Mouse (Mus musculus): ENCODE data around the gene Nphs1. TPM values are rescaled to one million over a fixed set of nuclear protein-coding genes. Genes with fewer than 3 reads are reported as not detected.

Gene Nphs1
- total and polyA plus RNA-seq, 3 experiments, result 1.0 to 2.4 TPM; not detected in 1

DNA sequence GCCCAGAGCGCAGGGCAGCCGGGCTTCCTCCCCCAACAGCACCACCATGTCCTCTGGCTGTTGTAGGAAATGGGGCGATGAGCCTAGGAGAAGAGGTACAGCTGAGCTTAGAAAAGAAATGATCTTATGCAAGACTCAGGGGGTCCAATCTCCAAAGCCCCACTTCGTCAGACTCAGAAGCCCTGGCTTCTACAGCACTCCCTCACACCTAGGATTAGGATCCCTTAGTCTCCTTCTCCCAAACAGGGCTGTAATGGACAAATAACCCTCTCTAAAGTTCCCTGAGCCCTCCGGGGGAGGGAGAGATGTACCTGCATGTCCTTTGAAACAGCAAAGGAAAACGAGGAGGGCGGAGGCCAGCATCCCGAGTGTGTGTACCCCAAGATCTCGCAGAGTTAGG is 1.6 kb upstream of the Nphs1 start:
- in situ Hi-C loops (cut with MboI; ENCODE audit: low pct_ligation_motif_present, low pct_unique_long_range_greater_than_20kb, low sequenced_read_pairs) (no loop called here), dilution Hi-C loops (cut with MboI; ENCODE audit: extremely low pct_ligation_motif_present, extremely low pct_unique_long_range_greater_than_20kb, low sequenced_read_pairs) (no loop called here)
- H3K9me3 ChIP-seq (replicated peaks; ENCODE audit: low read length), result no peaks in the 10 kb centered on the region
- no peaks in the 10 kb centered on the region for H3K36me3 ChIP-seq (replicated peaks in 1 of 2; ENCODE audit: control insufficient read depth in 1 of 2, insufficient read depth in 1 of 2, low read length in 1 of 2)
- no peak for DNase-seq (ENCODE audit: extremely low read depth)
- no peak overlapping the region for H3K4me3 ChIP-seq (replicated peaks in 1 of 3; ENCODE audit: low read depth in 2 of 3, low read length in 2 of 3, poor library complexity in 1 of 3)
- no peak overlapping the region for H3K9ac ChIP-seq (ENCODE audit: insufficient read depth, low read depth)
- TF ChIP-seq POLR2A (IDR thresholded peaks at IDR 0.05; ENCODE audit: low read depth, low read length) (no peak), ZC3H11A (IDR thresholded peaks at IDR 0.05; ENCODE audit: low read depth, low read length) (no peak), RCOR1 (conservative IDR thresholded peaks at IDR 0.05; ENCODE audit: low read depth, low read length) (no peak), HCFC1 (IDR thresholded peaks at IDR 0.05; ENCODE audit: low read depth, low read length) (no peak), GABPA (IDR thresholded peaks at IDR 0.05; ENCODE audit: insufficient replicate concordance, low read depth, low read length) (no peak), CHD1 (IDR thresholded peaks at IDR 0.05; ENCODE audit: low read depth, low read length) (no peak), JUN (IDR thresholded peaks at IDR 0.05; ENCODE audit: insufficient read depth, low read depth, low read length) (no peak), CTCF (conservative IDR thresholded peaks at IDR 0.05 in 1 of 2, IDR thresholded peaks at IDR 0.05 in 1 of 2; ENCODE audit: low read depth in 2 of 2, low read length in 2 of 2) (no peak), ZNF384 (IDR thresholded peaks at IDR 0.05; ENCODE audit: low read depth, low read length) (no peak), BHLHE40 (IDR thresholded peaks at IDR 0.05; ENCODE audit: low read depth, low read length) (no peak)
- no peak overlapping the region for H3K27ac ChIP-seq (ENCODE audit: insufficient read depth, low read depth)
- no peaks in the 10 kb centered on the region for H3K79me2 ChIP-seq (replicated peaks; ENCODE audit: control insufficient read depth, extremely low read depth, insufficient read depth, poor library complexity, severe bottlenecking)
- H3K27me3 ChIP-seq (replicated peaks), result peaks cover 96% of the 10 kb centered on the region
- H3K4me1 ChIP-seq (ENCODE audit: control insufficient read depth in 1 of 2, insufficient read depth in 2 of 2), result peaks cover 16 to 31% of the 10 kb centered on the region in 2 experiments
- H3K4me2 ChIP-seq (ENCODE audit: insufficient read depth, low read depth, poor library complexity, severe bottlenecking), result no peak overlapping the region

DNA sequence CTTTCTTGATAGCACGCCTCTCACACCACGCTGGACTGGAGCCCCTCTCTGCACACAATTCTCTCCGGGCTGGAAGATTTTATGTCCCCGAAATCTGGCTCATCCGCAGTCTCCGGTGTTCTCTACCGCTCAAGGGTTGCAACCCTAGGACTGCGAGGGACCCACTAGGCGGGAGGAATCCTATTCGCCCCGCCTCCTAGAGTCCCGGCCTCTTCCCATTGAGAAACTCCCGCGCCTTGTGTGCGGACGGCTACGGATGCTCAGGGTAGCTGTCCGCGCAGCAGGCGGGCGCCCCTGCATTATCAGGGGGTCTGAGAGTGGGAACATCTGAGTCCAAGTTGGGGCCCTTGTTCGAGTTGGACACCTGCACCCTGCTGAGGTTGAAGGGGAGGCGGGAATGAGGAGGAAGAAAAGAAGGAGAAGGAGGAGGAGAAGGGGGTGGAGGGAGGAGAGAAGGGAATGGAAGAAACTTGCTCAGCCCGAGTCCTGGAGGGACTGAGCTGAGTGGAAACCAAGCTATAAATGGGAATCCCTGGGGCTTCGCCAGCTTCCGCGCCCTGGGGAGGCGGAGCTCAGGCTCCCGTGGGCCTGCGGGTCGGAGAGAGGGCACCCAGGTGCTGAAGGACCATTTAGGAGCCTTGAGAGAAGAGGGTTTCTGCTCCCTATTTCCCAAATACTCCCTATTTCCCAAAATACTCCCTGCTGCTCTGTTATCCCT is 1.0 kb upstream of the Nphs1 start:
- H3K4me2 ChIP-seq (ENCODE audit: insufficient read depth, low read depth, poor library complexity, severe bottlenecking), result peak overlapping the region; percentile 39; the same call in 1 of the 2 replicates
- DNase-seq (ENCODE audit: extremely low read depth), result no peak
- H3K4me1 ChIP-seq (ENCODE audit: control insufficient read depth in 1 of 2, insufficient read depth in 2 of 2), result peaks cover 16 to 31% of the 10 kb centered on the region in 2 experiments
- no peak overlapping the region for H3K27ac ChIP-seq (ENCODE audit: insufficient read depth, low read depth)
- H3K9me3 ChIP-seq (replicated peaks; ENCODE audit: low read length), result no peaks in the 10 kb centered on the region
- no peak overlapping the region for H3K4me3 ChIP-seq (replicated peaks in 1 of 3; ENCODE audit: low read depth in 2 of 3, low read length in 2 of 3, poor library complexity in 1 of 3)
- peaks cover 96% of the 10 kb centered on the region for H3K27me3 ChIP-seq (replicated peaks)
- dilution Hi-C loops (cut with MboI; ENCODE audit: extremely low pct_ligation_motif_present, extremely low pct_unique_long_range_greater_than_20kb, low sequenced_read_pairs), result no loop called here
- in situ Hi-C loops (cut with MboI; ENCODE audit: low pct_ligation_motif_present, low pct_unique_long_range_greater_than_20kb, low sequenced_read_pairs), result no loop called here
- H3K9ac ChIP-seq (ENCODE audit: insufficient read depth, low read depth), result no peak overlapping the region
- TF ChIP-seq USF2 (conservative IDR thresholded peaks at IDR 0.05; ENCODE audit: low read depth, low read length), result no peak
- no peak for TF ChIP-seq NELFE (IDR thresholded peaks at IDR 0.05; ENCODE audit: low read depth, low read length)
- no peak for TF ChIP-seq SIN3A (IDR thresholded peaks at IDR 0.05; ENCODE audit: low read length)
- no peak for TF ChIP-seq ELF1 (IDR thresholded peaks at IDR 0.05; ENCODE audit: low read depth, low read length)
- TF ChIP-seq MYC (IDR thresholded peaks at IDR 0.05; ENCODE audit: low read depth, low read length), result no peak
- TF ChIP-seq GABPA (IDR thresholded peaks at IDR 0.05; ENCODE audit: insufficient replicate concordance, low read depth, low read length), result no peak
- TF ChIP-seq MXI1 (IDR thresholded peaks at IDR 0.05; ENCODE audit: low read depth, low read length), result no peak
- no peak for TF ChIP-seq RAD21 (IDR thresholded peaks at IDR 0.05; ENCODE audit: low read depth, low read length)
- TF ChIP-seq CHD2 (IDR thresholded peaks at IDR 0.05; ENCODE audit: low read length), result no peak
- no peak for TF ChIP-seq KAT2A (IDR thresholded peaks at IDR 0.05; ENCODE audit: insufficient replicate concordance, low read length)
- no peaks in the 10 kb centered on the region for H3K79me2 ChIP-seq (replicated peaks; ENCODE audit: control insufficient read depth, extremely low read depth, insufficient read depth, poor library complexity, severe bottlenecking)
- no peaks in the 10 kb centered on the region for H3K36me3 ChIP-seq (replicated peaks in 1 of 2; ENCODE audit: control insufficient read depth in 1 of 2, insufficient read depth in 1 of 2, low read length in 1 of 2)

Data from CH12.LX (cell line).